Mouse (Mus musculus) thymus, postnatal 0 days (tissue): ENCODE measurements around the gene Zfp760. TPM values are rescaled to one million over a fixed set of nuclear protein-coding genes. Genes with fewer than 3 reads are reported as not detected.

Source experiments
- polyA plus RNA-seq: library from polyadenylated mRNA; unstranded; fragments of >200 nt; fragmentation: Nextera tagmentation; extraction: Ambion mirVana; gene quantifications from 2 replicates; pipeline ENCODE4 v1.2.1, GENCODE M21; 2015

The Zfp760 gene
- polyA plus RNA-seq, 1 experiment from 2014 or later = 3.0 TPM

Other genes with a start within 250 kb of the Zfp760 start
- 16.5 and 17.3 TPM in 2 replicates for gene Zfp53, start 218.7 kb upstream of the Zfp760 start, polyA plus RNA-seq
- gene Zfp52, start 172.2 kb upstream of the Zfp760 start, polyA plus RNA-seq = 4.2 and 5.0 TPM in 2 replicates
- 2.2 and 2.6 TPM in 2 replicates for gene Zfp948, start 140.7 kb upstream of the Zfp760 start, polyA plus RNA-seq
- 5.6 and 5.8 TPM in 2 replicates for gene Zfp983, start 57.1 kb upstream of the Zfp760 start, polyA plus RNA-seq
- gene Gm10226, start 15.9 kb upstream of the Zfp760 start, polyA plus RNA-seq = 12.0 and 12.7 TPM in 2 replicates
- 3.2 and 3.8 TPM in 2 replicates for gene Zfp229, start 23.1 kb downstream of the Zfp760 start, polyA plus RNA-seq
- gene Zfp820, start 138.0 kb downstream of the Zfp760 start, polyA plus RNA-seq = 6.6 and 7.8 TPM in 2 replicates
- 14.5 and 17.0 TPM in 2 replicates for gene Zfp995, start 202.2 kb downstream of the Zfp760 start, polyA plus RNA-seq